Mouse (Mus musculus): ENCODE data around the gene Chrm2.

Chrm2 gene

GRCm38 (mm10) chr6:36516508-36516907 is 128.6 kb downstream of the Chrm2 start:
- no peak for DNase-seq (ENCODE audit: low read depth, low spot score)

- DNase-seq (ENCODE audit: low read depth, low spot score): no peak
These were observed 129.4 kb downstream of the Chrm2 start for GRCm38 (mm10) chr6:36517242-36517641.

DNA sequence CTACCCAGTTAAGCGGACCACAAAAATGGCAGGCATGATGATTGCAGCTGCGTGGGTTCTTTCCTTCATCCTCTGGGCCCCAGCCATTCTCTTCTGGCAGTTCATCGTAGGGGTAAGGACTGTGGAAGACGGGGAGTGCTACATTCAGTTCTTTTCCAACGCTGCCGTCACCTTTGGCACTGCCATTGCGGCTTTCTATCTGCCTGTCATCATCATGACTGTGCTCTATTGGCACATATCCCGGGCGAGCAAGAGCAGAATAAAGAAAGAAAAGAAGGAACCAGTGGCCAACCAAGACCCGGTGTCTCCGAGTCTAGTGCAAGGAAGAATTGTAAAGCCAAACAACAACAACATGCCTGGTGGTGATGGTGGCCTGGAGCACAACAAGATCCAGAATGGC is 135.7 kb downstream of the Chrm2 start:
- DNase-seq (ENCODE audit: low read depth, low spot score): no peak

GRCm38 (mm10) chr6:36528509-36528908 is 140.6 kb downstream of the Chrm2 start:
- DNase-seq (ENCODE audit: low read depth, low spot score): no peak

DNA sequence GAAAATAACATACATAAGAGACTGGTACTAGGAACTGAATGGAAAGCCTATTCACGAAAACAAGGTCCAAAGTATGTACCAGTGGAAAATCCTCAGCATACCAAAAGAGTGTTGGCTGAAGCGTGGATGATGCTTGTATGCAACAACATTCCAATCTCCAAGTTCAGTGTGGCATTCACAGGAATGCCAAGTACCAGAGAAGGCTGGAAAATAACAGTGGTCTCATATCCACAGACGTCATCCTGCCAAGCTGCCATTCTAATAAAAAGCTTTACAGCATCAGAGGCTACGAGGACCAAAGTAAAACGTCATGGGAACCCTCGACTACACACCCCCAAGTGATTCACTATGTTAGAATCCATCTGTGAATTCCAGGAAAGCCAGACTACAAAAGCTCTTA is 153.4 kb downstream of the Chrm2 start:
- no peak for DNase-seq (ENCODE audit: low read depth, low spot score)

GRCm38 (mm10) chr6:36566886-36567285 is 179.0 kb downstream of the Chrm2 start:
- DNase-seq (ENCODE audit: low read depth, low spot score): no peak

Measured in embryo, embryonic 11.5 days (tissue).